Mouse (Mus musculus) heart, postnatal 0 days (tissue): ENCODE data around the gene Plpp7. TPM values are rescaled to one million over a fixed set of nuclear protein-coding genes. Genes with fewer than 3 reads are reported as not detected.
A peak's percentile ranks its signal among the peaks of the same experiment; 100 is the strongest.

Experiments
- ATAC-seq: fragments of 200-750 bp; cut with Nextera tagmentation; 2 replicates; pipeline ENCODE4 v1.8.0; 2017; ENCODE audit warnings: low read depth, moderate number of reproducible peaks, moderate library complexity; ENCODE audit not compliant: insufficient read depth
- DNase-seq: peaks from one replicate; pipeline ENCODE4 v3.0.0-alpha.2; 2016; ENCODE audit warnings: low spot score
- H3K27ac ChIP-seq: fragments of 300-500 bp; sonication (generic); 2 replicates; pipeline ENCODE4 v1.5.1; 2014; ENCODE audit warnings: low read depth, mild to moderate bottlenecking
- H3K27me3 ChIP-seq: fragments of 300-500 bp; sonication (generic); 2 replicates; pipeline ENCODE4 v1.6.1; 2014; ENCODE audit warnings: low read length, mixed read lengths; ENCODE audit not compliant: control insufficient read depth, insufficient read depth
- H3K36me3 ChIP-seq: fragments of 300-500 bp; sonication (generic); replicated peaks from 2 replicates; pipeline ENCODE4 v1.6.1; 2014; ENCODE audit warnings: low read length, mixed read lengths; ENCODE audit not compliant: control insufficient read depth, insufficient read depth
- H3K4me1 ChIP-seq: fragments of 300-500 bp; sonication (generic); 2 replicates; pipeline ENCODE4 v1.6.1; 2014; ENCODE audit warnings: antibody characterized with exemption; ENCODE audit not compliant: control insufficient read depth, insufficient read depth
- H3K4me2 ChIP-seq: fragments of 300-500 bp; sonication (generic); 2 replicates; pipeline ENCODE4 v1.6.1; 2014; ENCODE audit warnings: low read depth, mild to moderate bottlenecking, low read length, moderate library complexity
- H3K4me3 ChIP-seq: fragments of 300-500 bp; sonication (generic); 2 replicates; pipeline ENCODE4 v1.5.1; 2014; ENCODE audit warnings: low read depth, low read length
- H3K9ac ChIP-seq: fragments of 300-500 bp; sonication (generic); replicated peaks from 2 replicates; pipeline ENCODE4 v1.6.1; 2014; ENCODE audit warnings: low read depth, low read length, mixed read lengths
- H3K9me3 ChIP-seq: fragments of 300-500 bp; sonication (generic); replicated peaks from 2 replicates; pipeline ENCODE4 v1.6.1; 2016; ENCODE audit warnings: low read length; ENCODE audit not compliant: control insufficient read depth
- CTCF ChIP-seq: IDR thresholded peaks from 2 replicates; pipeline ENCODE4 v1.5.1; 2016; ENCODE audit warnings: antibody characterized with exemption, control low read depth, low read depth
- EP300 ChIP-seq: IDR thresholded peaks from 2 replicates; pipeline ENCODE4 v1.6.1; 2016; ENCODE audit warnings: antibody characterized with exemption, low read depth
- WGBS: fragments of 180-500 bp; shearing (Covaris S2); extraction: QIAGEN DNeasy Blood & Tissue Kit; methylation state at CpG from one replicate; pipeline ENCODE4 v1.1.7; 2014; 5-methylcytosine and 5-hydroxymethylcytosine counted together
- polyA plus RNA-seq: library from polyadenylated mRNA; unstranded; fragments of >200 nt; fragmentation: Nextera tagmentation; extraction: Ambion mirVana; gene quantifications from 2 replicates; pipeline ENCODE4 v1.2.1, GENCODE M21; 2015
- total RNA-seq: library from RNA; depleted of rRNA; stranded (reverse); fragments of >200 nt; gene quantifications from 2 replicates; pipeline ENCODE4 v1.2.3, GENCODE M21; 2014; ENCODE audit warnings: low replicate concordance

The Plpp7 gene
- total and polyA plus RNA-seq, 2 experiments from 2014 or later: 24.0 to 56.3 TPM

GRCm38 (mm10) chr2:32134039-32134438, 38.7 kb downstream of the Plpp7 start:
- H3K27ac ChIP-seq: no peak overlapping the region
- no peaks in the 10 kb centered on the region for H3K9me3 ChIP-seq
- H3K27me3 ChIP-seq: no peaks in the 10 kb centered on the region
- DNase-seq (peak; percentile 86), ATAC-seq (no peak)
- no peak overlapping the region for H3K4me2 ChIP-seq
- no peaks in the 10 kb centered on the region for H3K36me3 ChIP-seq
- H3K4me1 ChIP-seq: peaks cover 21% of the 10 kb centered on the region
- H3K4me3 ChIP-seq: no peak overlapping the region
- 6% methylated on average over 2 of the region's 2 CpGs for WGBS
- TF ChIP-seq EP300 (no peak), CTCF (peak; percentile 94)
- no peak overlapping the region for H3K9ac ChIP-seq

- Histone ChIP-seq H3K27me3 (no peaks in the 10 kb centered on the region), H3K9me3 (no peaks in the 10 kb centered on the region), H3K4me3 (peak overlapping the region; percentile 56), H3K27ac (peak overlapping the region; percentile 91), H3K9ac (peak overlapping the region; percentile 74), H3K36me3 (no peaks in the 10 kb centered on the region), H3K4me1 (peaks cover 5% of the 10 kb centered on the region), H3K4me2 (peak overlapping the region; percentile 72)
- ATAC-seq (peak; percentile 93), DNase-seq (peak; percentile 99)
- peak; percentile 72 for TF ChIP-seq EP300
- no peak for TF ChIP-seq CTCF
- WGBS: 0% methylated on average over 40 of the region's 40 CpGs
These were observed 42.4 kb downstream of the Plpp7 start for GRCm38 (mm10) chr2:32137667-32138266.

GRCm38 (mm10) chr2:32139377-32139776, 44.0 kb downstream of the Plpp7 start:
- no peak overlapping the region for H3K4me3 ChIP-seq
- no peaks in the 10 kb centered on the region for H3K36me3 ChIP-seq
- H3K9me3 ChIP-seq: no peaks in the 10 kb centered on the region
- TF ChIP-seq EP300 (no peak), CTCF (no peak)
- DNase-seq (no peak), ATAC-seq (no peak)
- H3K4me2 ChIP-seq: no peak overlapping the region
- H3K27me3 ChIP-seq: no peaks in the 10 kb centered on the region
- peaks cover 5% of the 10 kb centered on the region for H3K4me1 ChIP-seq
- 72% methylated on average over 5 of the region's 5 CpGs for WGBS
- H3K9ac ChIP-seq: no peak overlapping the region
- H3K27ac ChIP-seq: no peak overlapping the region

- no peak overlapping the region for H3K4me3 ChIP-seq
- H3K27me3 ChIP-seq: no peaks in the 10 kb centered on the region
- H3K9ac ChIP-seq: no peak overlapping the region
- no peak for ATAC-seq
- no peaks in the 10 kb centered on the region for H3K9me3 ChIP-seq
- DNase-seq: no peak
- H3K27ac ChIP-seq: no peak overlapping the region
- no peaks in the 10 kb centered on the region for H3K36me3 ChIP-seq
- 32% methylated on average over 4 of the region's 4 CpGs for WGBS
- TF ChIP-seq EP300 (no peak), CTCF (no peak)
- H3K4me2 ChIP-seq: no peak overlapping the region
- H3K4me1 ChIP-seq: peaks cover 5% of the 10 kb centered on the region
These were observed 45.2 kb downstream of the Plpp7 start for GRCm38 (mm10) chr2:32140498-32140934.

- no peak overlapping the region for H3K27ac ChIP-seq
- H3K27me3 ChIP-seq: no peaks in the 10 kb centered on the region
- TF ChIP-seq CTCF (no peak), EP300 (no peak)
- H3K4me2 ChIP-seq: no peak overlapping the region
- H3K4me1 ChIP-seq: peaks cover 5% of the 10 kb centered on the region
- 72% methylated on average over 6 of the region's 6 CpGs for WGBS
- DNase-seq (no peak), ATAC-seq (no peak)
- no peaks in the 10 kb centered on the region for H3K36me3 ChIP-seq
- H3K4me3 ChIP-seq: no peak overlapping the region
- H3K9ac ChIP-seq: no peak overlapping the region
- no peaks in the 10 kb centered on the region for H3K9me3 ChIP-seq
These were observed 46.3 kb downstream of the Plpp7 start for GRCm38 (mm10) chr2:32141602-32142001.

GRCm38 (mm10) chr2:32142368-32142767, 47.0 kb downstream of the Plpp7 start:
- no peaks in the 10 kb centered on the region for H3K36me3 ChIP-seq
- no peak for TF ChIP-seq CTCF
- no peak for TF ChIP-seq EP300
- H3K4me2 ChIP-seq: no peak overlapping the region
- peaks cover 5% of the 10 kb centered on the region for H3K4me1 ChIP-seq
- no peaks in the 10 kb centered on the region for H3K27me3 ChIP-seq
- WGBS: 55% methylated on average over 6 of the region's 6 CpGs
- H3K9me3 ChIP-seq: no peaks in the 10 kb centered on the region
- DNase-seq: no peak
- H3K4me3 ChIP-seq: no peak overlapping the region
- H3K9ac ChIP-seq: no peak overlapping the region
- ATAC-seq: no peak
- no peak overlapping the region for H3K27ac ChIP-seq
